Mouse (Mus musculus): ENCODE measurements around the gene Vmn2r50. TPM values are rescaled to one million over a fixed set of nuclear protein-coding genes. Genes with fewer than 3 reads are reported as not detected.
"Not testable (repeated sequence)": the region's sequence is repeated elsewhere in the genome, so short reads cannot be mapped to it uniquely, and the experiment has no call there.

The Vmn2r50 gene
- polyA plus RNA-seq (2014; fragmentation: Nextera tagmentation; extraction: Ambion mirVana), result not detected in 2 replicates

- not testable (repeated sequence) for H3K4me1 ChIP-seq (replicated peaks; ENCODE audit: control insufficient read depth, insufficient read depth, low read length); H3K4me3 ChIP-seq (ENCODE audit: low read depth, low read length); H3K27ac ChIP-seq (ENCODE audit: low read depth, low read length); H3K36me3 ChIP-seq (ENCODE audit: control insufficient read depth, insufficient read depth, low read length); H3K9me3 ChIP-seq (ENCODE audit: control insufficient read depth, low read length); DNase-seq (ENCODE audit: low spot score); H3K9ac ChIP-seq (ENCODE audit: low read depth, low read length); ATAC-seq (replicated peaks; ENCODE audit: low FRiP score); H3K4me2 ChIP-seq; H3K27me3 ChIP-seq (replicated peaks; ENCODE audit: control insufficient read depth, insufficient read depth, low read length)
These were observed at the start of gene Vmn2r50 for GRCm38 (mm10) chr7:10053196-10053595. Vmn2r50 (minus strand) TSS chr7:10053296.

DNA sequence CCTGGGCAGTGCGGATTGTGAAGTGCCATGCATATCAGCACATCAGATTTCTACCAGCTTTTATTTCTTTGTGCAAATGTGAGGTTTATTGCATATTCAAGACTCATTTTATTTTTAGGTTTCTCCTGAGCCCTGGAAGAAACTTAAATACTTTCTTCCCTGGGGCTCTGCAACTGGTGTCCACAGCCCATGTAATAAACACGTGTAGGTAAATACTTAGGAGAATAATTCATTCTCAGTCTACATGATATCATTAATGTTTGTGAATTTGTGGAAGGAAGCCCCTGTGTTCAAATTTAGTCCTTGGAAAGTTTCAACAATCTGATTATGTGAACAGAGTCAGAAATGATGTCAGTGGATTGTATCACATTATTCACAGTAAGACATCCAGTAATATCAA, 60.9 kb downstream of the Vmn2r50 start, which contains the start of gene Vmn2r49:
Vmn2r49 (minus strand) TSS at position 101 of the 400 bp plus-strand sequence.
- H3K9ac ChIP-seq (ENCODE audit: low read depth, low read length); H3K27me3 ChIP-seq (replicated peaks; ENCODE audit: control insufficient read depth, insufficient read depth, low read length); H3K4me1 ChIP-seq (replicated peaks; ENCODE audit: control insufficient read depth, insufficient read depth, low read length); H3K9me3 ChIP-seq (ENCODE audit: control insufficient read depth, low read length); DNase-seq (ENCODE audit: low spot score); H3K27ac ChIP-seq (ENCODE audit: low read depth, low read length); H3K4me3 ChIP-seq (ENCODE audit: low read depth, low read length); H3K4me2 ChIP-seq; ATAC-seq (replicated peaks; ENCODE audit: low FRiP score); H3K36me3 ChIP-seq (ENCODE audit: control insufficient read depth, insufficient read depth, low read length): not testable (repeated sequence)
- WGBS, result no CpG with 5 or more reads among the region's 2 CpGs

Other genes starting within 250 kb of the Vmn2r50 start
- gene Vmn2r47, start 212.0 kb downstream of the Vmn2r50 start, polyA plus RNA-seq (2014; fragmentation: Nextera tagmentation; extraction: Ambion mirVana), result not detected in 2 replicates
- not detected in 2 replicates for gene Vmn2r48, start 99.7 kb downstream of the Vmn2r50 start, polyA plus RNA-seq (2014; fragmentation: Nextera tagmentation; extraction: Ambion mirVana)
- gene Vmn2r49, start 61.0 kb downstream of the Vmn2r50 start, polyA plus RNA-seq (2014; fragmentation: Nextera tagmentation; extraction: Ambion mirVana), result not detected in 2 replicates
- not detected in 2 replicates for gene Vmn2r51, start 52.4 kb upstream of the Vmn2r50 start, polyA plus RNA-seq (2014; fragmentation: Nextera tagmentation; extraction: Ambion mirVana)
- not detected in 2 replicates for gene Vmn2r52, start 123.3 kb upstream of the Vmn2r50 start, polyA plus RNA-seq (2014; fragmentation: Nextera tagmentation; extraction: Ambion mirVana)
- gene Vmn1r66, start 224.7 kb upstream of the Vmn2r50 start, polyA plus RNA-seq (2014; fragmentation: Nextera tagmentation; extraction: Ambion mirVana), result not detected in 2 replicates

Measured in liver, embryonic 11.5 days (tissue).